Mouse (Mus musculus) embryo, embryonic 11 days (tissue): ENCODE measurements at regions not wholly inside any gene's neighbourhood (a gene's known extent, or its start where the extent isn't known, plus 50 kb on each side); places are given as distances from the start of the nearest gene placed in this dataset.

ENCODE experiments used
- DNase-seq: peaks from one replicate; pipeline ENCODE4 v3.0.0-alpha.2; 2015

DNA sequence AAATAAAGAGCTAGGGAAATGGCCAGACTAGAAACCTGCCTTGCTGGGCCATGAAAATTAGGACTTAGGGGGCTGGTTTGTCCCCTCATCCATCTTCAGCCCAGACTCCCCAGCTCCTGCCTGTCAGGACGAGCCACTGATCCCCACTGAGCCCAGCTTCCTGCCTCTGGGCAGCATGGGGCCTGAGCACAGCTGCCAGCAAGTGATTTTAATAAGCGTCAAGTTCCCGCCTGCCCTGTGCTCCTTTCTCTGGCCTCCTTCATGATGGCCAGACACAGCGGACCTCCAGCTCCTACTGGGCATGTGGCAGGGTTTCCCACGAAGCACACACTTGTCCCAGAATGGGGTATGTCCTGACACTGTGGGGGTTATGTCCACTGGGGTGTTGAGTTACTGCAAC is 139.1 kb upstream of the Irx3 start:
- peak; percentile 52 for DNase-seq

DNA sequence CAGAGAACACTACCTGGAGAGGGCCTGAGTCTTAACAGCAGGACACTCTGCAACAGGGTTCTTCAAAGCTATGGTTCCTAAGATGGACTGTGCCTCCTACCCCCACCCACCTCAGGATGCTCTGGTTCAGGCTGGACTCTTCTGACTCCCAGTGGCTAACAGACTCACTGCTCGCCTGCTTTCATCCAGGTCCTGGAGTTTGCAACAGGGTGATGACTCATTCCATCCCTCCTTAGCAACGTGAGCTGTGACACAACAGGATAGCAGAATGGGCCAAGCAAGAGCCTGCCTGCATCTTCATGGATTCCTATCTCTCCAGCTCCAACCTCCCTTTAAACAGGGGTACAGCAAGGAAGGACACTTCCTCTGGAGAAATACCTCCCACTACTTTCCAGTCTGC is 135.4 kb upstream of the Irx3 start:
- DNase-seq = no peak

DNA sequence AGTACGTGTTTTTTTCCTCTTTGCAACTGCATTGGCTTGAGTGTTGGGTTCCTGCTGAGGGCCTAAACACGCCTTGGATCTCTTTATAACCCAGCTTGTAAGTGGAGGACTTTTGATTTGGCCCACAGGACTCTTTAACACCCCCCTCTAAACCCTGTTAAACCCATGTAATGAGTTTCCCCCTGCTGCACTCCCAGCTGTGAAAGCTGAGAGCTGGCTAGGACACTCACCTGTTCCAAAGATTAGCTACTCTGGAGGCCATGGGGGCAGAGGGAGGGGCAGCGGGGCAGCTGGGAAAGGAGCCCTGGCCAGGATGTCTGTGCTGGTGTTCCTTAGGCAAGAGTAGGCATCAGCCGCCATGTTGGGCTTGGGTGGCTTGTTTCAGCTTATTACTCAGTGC is 128.7 kb upstream of the Irx3 start:
- DNase-seq = no peak

DNA sequence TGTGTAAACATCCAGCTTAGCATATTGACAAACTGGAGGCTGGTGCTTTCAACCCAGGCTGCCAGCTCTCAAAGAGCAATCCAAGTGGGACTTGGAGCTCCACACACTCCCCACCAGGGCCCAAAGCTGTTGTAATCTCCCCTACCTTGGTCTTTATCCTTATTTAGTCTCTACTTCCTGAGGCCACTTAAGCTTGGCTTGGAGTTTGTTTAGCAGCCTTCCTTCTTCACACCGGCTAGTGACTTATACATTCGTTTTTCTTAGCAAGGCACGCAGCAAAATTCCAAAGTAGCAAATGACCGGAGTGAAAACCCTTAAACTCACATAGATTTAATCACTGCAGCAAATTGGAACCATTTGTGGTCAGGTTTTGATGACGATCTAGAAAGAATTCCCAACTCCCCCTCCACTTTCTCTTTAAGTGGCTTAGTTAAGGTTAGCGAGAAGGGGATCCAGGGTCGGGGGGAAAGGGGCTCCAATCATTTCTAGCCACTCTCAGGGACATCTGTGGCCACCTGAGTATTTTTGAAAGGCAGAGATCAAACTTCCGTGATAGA is 124.2 kb upstream of the Irx3 start:
- DNase-seq = peak; percentile 56

DNA sequence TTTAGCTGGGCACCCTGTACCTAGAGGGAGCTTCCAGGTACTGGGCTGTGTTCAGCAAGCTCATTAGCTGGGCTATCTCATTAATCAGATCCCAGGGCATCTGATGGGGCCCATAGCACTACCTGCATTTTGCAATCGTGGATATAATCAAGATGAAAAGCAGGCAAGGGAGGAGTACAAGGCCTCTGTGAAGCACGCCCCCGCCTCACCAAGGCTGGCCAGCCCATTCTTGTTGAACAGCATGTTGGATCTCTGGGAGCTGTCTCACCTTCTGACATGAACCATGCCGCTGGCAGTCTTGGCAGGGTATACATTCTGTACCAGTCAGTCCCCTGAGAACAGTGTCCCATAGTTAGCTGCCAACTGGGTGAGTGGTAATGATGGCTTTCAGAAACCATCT is 122.3 kb upstream of the Irx3 start:
- DNase-seq = no peak

DNA sequence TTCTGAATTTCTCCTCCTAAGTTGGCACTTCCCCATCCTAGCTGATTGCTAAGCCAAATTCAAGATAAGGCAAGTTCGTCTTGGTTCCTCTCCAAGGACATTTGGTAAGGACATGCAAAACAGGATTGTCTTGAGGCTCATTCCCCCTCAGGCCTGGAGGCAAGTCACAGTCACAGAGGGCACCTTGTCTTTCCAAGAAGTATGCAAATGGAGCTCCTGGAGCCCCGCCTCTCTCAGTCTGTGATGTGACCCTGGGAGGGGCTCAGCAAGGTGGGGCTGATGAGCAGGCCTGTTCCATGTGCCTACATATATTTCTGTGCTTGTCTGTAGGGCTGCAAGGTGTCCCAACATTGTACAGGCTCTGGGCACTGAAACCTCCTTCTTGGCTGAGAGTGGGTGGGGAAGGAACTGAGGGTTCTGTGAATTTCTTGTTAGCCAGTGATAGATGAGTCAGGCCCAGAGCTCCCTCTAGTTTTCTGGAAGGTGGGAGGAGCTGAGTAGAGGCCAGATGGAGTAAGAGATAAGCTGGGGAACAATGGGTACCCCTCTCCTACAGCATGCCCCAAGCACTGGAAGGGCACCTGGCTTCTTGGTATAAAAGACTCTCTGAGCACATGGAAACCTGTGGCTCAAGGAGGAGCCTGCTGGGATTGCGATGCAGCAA is 120.5 kb upstream of the Irx3 start:
- no peak for DNase-seq

DNA sequence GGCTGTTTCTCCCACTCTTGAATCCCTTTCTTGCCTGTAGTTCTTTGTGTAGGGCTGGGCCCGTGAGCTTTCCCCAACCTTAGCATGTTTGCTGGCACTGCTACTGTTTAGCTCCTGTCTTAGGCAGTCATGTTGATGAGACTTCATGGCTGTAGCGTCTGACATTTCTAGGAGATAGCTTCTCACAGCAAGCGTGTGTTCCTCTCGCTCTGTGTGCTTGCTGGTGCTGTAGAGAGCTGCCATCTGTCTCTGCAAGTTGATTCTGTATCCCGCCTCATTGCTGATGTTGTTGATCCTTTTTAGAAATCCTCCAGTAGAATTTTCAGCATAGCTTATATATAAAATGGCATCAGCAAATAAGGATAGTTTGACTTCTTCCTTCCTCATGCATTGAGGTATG is 116.0 kb upstream of the Irx3 start:
- no peak for DNase-seq

DNA sequence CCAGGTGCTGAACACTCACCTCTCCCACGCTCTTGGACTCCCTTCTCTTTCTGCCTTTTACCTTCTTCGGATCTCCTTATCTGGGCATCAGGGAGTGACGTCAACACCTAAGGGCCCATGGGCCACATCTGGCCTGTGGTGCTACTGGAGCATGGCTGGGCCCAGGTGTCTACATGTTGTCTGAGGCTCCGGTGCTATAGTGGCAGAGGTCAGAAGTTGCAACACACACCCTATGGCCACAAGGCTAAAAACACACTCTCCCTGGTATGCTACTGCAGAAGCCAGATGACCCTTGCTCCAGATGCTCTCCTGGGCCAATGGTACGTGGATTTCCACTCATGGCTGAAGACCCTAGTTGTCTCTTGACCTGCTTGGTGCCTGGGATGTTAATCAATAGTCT is 112.1 kb upstream of the Irx3 start:
- no peak for DNase-seq

DNA sequence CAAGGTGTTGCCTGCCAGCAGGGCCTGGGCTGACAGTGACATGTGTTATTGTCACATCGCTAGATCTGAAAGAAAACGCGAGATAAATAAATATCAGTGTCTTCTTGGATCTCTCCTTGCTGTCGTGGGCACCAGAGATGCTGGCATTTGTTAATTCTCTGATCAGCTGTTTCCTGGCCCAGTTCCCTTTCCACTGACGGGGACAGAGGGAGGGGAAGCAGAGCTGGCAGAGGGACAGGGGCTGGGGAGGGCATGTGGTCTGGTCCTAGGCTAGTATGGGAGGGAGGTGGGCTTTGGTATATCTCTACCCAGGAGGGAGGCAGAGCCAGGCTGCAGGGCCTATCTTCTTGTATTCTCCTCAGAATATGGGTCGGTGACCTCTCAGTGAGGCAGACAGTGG is 111.3 kb upstream of the Irx3 start:
- DNase-seq = no peak

DNA sequence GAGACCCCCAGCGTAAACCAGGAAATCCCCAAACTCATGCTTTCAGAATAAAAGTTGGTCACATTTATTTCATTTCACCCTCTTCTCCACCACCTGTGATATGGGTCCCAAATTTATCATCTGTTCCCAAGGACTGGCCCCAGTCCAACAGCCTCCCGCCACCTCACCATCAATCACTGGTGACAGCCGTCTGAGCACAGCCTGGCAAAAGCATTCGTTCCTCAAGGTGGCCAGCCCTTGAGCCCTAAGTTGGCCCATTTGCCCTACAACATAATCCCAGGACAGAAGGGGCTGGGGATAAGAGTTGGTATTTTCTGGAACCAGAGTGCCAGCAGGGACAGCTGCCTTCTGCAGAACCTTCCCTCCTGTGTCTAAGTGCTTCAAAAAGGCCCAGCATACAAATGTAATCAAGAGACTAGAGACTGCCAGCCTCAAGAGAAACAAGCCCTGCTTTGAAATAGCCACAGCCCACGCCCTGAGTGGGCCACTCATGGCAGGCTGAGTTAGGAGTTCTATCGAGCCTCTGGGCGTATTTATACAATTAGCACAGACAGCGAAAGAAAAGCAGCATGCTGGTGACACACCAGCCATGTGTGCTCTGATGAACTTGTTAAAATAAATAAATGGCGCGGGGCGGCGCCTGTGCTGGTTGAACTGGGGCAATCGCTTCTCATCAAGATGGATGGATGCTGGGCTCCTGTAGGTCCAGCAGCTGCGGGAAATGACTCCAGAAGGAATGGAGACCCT is 107.9 kb upstream of the Irx3 start:
- peak; percentile 50 for DNase-seq

DNA sequence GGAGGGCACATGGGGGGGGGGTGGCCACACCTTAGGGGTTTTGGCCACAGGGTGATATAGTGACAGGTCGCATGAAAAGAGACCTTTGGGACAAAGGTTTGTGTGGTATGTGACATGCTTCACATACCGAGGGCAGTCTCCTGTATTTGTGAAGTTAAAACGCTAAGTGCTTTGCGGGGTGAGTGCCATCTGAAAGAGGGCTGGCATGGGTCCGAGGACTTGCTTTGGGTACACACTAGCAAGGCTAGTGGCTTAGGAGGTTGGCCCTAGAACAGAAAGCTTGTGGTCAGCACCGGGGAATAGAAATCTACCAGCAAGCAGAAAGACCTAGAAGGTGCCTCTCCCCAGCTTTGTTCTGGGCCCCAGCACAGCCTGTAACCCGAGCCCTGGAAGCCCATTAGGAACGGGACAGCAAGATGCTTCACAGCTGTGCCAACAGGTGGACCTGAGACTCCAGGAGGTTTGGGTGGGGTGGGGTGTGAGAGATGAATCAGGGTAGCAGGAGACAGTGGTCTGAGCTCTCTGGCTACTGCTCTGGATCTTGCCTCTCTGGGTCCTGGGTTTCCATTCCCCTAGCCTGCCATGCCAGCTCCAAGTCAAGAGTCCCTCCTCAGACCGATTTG is 107.0 kb upstream of the Irx3 start:
- no peak for DNase-seq

DNA sequence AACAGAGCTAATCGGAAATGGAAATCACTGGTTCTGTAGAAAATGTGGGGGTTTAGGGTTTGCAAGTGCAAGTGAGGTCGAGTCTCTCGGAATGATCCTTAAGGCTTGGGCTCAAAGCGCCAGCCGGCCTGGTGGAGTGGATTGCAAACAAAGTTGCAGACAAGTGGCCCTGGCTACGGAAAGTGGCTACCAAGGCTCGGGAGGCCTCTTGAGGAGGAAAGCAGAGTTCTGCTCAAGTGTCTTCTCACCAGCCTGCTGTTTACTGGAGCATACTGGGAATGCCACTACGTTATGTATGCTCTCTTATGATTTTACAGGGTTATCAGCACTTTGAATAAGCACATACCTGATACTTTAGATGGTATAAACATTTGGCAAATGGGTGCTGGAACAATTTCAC is 105.3 kb upstream of the Irx3 start:
- DNase-seq = no peak

DNA sequence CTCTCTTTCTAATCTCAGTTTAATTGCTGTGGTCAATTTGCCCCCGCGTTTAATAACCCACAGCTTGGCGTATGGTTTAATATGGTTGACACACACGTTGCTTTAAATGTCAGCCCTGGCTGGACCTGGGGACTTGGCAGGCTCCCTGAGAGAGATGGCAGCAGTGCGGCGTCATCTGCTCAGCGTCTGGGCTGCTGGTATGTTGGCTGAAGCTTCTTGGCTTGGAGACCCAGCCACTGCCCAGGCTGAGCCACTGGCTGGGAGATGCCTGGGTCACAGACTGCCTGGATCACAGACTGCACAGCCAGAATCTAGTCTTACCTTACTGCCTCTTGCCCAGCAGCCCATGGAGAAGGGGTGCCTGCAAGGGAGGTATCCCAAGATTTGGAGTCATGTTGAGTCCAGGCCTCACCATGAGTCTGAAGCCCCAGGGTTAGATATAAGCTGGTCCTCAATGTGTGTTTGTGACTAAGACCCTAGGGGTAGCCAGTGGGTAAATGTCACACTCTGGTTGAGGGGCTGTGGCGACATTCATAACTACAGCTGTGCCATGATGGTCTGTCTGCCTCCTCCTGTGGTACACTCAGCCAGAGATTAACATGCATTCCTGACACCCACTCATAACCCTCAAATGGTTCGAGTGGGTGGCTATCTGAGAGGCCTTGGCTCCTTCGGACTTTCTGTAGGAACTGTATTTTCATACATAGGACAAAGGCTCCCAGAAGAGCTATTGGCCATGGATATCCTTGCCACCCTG is 99.8 kb upstream of the Irx3 start:
- DNase-seq = no peak

DNA sequence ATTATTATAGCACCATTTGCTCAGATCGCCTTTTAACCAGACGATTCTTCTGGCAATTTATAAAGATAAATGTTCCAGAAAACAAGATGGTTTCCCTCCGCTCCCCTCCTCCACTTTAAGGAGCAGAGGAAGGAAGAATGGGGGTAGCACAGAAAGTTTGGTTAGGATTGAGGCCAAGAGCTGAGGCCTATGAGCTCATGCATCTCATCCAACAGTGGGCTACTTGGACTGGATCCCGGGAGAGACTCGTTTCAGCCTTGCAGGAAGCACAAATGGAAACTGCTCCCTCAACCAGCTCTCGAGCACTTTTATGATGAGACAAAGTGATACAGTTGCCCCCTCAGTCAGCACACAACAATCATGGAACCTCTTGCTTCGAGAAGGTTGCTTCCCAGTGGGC is 97.9 kb upstream of the Irx3 start:
- no peak for DNase-seq

DNA sequence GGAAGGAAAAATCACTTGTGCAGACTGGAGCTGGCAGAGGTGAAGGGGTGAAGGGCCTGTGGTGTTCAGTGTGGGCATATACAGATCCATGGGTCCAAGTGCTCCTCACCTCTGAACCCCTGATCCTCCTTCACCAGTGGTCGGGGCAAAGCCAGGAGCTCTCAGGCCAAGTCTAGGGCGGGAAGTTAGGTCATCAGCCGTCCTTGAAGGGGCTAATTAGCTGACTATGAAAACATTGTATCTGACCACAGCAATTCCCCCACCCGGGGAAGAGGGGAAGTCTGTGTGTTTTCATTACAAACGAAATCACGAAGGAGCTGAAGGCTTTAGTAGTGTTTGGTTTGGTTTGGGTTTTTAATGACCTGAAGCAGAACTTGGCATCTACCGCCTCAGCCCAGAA is 95.5 kb upstream of the Irx3 start:
- no peak for DNase-seq

DNA sequence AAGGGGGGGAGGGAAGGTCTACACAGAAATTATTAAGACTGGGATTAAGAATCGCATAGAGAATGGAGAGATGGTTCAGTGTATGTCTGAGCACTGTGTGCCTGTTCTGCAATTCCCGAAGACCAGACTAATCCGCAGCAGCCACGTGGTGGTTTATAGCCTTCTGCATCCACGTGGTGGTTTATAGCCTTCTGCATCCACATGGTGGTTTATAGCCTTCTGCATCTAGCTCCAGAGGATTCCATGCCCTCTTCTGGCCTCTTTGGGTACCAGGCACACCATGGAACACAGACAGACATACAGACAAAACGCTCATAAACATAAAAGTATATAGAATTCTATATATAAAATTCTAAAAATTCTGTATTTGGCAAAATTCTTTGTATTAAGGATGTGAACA is 94.1 kb upstream of the Irx3 start:
- no peak for DNase-seq

DNA sequence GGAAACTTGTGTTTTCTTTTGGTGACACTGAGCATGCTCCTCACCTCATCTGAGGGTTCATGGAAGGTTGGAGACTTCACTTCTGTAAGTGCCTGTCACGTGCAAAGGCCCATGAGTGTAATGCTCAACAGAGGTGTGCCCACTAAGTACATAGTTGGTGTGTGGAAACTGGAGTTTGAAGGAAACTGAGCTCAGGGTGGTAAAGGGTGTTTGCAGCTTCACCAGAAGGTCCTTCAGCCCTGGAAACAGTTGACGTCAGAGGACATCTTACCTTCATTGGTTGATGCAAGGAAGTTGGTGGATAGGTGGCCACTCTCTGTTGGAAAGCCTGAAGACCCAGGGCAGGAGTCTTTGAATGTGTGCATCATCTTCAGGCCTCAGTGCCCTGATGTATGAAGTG is 83.0 kb upstream of the Irx3 start:
- no peak for DNase-seq

DNA sequence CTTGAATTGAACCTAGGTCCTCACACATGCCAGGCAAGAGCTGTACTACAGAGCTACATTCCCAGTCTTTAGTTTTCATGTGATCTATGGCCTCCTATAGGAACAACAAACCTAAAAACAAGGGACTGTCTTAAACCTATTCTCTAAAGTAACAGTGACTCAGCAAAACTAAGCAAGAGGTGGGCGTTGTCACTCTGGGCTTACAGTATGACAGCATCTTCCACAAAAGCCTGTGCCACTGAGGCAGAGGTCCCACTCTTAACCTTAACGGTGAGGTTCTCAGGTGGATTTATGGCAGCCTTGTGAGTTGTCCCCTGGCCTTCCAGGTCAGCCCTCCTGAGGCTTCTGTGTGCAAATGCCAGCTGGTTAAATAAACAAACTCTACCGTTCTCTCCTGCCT is 82.5 kb upstream of the Irx3 start:
- DNase-seq = no peak

DNA sequence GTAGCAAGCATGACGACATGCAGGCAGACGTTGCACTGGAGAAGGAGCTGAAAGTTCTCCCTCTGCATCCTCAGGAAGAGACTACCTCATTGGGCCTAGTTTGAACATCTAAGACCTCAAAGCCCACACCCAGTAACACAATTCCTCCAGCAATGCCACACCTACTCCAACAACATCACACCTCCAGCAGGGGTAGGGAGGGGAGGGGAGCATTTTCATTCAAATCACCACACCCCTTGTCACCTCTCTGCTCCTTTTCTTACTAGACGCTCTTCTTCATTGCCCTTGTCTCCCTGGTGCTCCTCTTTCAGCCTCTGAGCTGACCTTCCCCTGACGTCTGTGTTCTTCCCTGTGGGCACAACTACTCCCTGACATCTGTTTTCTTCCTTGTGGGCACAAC is 81.1 kb upstream of the Irx3 start:
- no peak for DNase-seq

DNA sequence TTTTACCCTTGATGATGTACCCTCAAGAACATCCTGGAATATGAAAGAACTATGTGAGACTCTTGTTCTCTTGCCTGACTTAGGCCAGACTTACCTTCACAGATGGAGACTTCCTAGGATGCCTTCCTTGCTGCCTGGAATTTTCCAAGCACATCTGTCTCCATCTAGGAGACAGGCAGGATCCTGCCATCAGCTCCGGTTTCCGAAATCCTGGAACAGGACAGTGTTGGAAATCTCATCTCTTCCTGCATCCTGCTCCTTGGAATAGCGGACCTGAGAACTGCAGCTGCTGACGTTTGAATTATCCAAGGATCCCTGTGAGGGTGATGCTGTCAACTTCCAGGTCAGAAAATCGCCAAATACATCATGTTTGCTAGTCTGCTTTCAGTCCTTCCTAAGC is 77.0 kb upstream of the Irx3 start:
- no peak for DNase-seq

DNA sequence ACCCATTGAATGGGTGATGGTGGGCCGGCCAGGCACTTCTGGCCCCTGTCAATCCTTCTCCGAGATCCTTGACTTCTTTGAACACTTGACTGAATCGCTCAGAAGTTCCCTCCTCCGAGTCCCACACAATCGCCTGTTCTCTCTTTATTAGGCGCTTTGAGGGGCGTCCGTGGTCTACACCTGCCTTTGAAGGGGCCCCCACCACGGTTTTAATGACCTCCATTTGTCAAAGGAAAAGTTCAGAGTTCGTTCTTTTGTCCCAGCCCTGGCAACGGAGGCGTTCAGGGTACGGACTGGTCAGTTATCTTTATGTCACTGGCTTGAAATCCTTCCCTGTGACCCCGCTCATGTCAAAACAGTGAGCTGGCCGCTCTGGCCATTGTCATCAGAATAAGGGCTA is 74.3 kb upstream of the Irx3 start:
- peak; percentile 60 for DNase-seq

DNA sequence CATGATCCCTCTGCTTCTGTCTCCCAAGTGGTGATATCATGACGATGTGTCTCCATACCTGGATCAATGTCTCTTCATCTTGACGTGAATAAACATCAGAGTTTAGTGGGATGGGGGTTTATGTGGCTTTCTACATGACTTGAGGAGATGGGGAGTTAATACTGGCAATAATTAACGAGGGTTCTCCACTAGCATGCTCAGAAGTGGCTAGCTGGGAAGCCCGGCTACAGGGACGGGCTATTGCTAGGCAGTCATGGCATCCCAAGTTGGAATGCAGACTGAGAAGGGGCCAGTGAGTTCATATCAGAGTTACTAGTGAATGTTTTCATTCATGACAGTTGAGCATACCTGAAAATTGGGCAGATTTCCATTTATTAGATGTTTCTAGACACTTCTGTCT is 71.4 kb upstream of the Irx3 start:
- no peak for DNase-seq
